In the genomic region with DNA sequence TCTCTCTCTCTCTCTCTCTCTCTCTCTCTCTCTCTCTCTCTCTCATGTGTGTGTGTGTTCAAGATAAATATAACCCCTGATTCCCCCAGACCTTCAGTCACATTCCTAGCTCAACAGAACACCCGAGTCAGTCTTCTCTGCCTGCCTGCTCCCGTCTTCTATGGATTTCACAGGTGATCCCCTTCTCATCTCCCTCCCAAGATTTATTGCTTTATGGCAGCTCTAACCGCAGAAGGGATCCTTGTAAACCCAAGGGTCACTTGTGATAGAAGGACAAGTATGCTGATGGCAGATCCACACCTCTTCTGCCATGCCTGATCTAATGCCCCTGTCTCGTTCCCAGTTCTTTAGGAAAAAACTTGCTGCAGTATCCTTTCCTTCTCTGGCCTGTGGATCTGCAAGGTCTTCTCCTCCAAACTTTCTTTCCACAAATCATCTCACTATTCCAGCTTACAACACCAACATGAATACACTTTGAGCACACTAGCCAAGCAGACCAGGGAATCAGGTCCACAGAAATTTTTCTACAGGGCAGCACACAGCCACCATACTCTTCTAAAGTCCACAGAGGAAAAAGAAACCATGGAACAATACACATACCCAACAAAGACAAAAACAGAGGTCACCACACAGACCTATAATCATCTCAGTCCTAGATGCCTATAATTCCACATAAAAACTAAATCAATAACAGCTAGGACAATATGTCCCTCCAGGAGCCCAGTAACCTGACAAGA, we compare ENCODE assay signal across 31 mouse cellular contexts. TPM values are rescaled to one million over a fixed set of nuclear protein-coding genes. Genes with fewer than 3 reads are reported as not detected.
DNase-seq lines count a peak whose midpoint lies in the region; ATAC-seq and TF ChIP-seq lines count a peak whose summit lies in the region.
"Had no signal": no experiment of that assay in that cellular context is flagged by ENCODE, and none has a peak within 500 bp of the region (broad histone marks: within the 10 kb centered on the region; RNA-seq: fewer than 3 reads in every experiment).

No protein-coding gene starts in this region.

- no peak overlapping the region for H3K4me2 ChIP-seq in intestine, embryonic 16.5 days (ENCODE audit: low read depth, low read length)
- no peak overlapping the region for H3K4me2 ChIP-seq in neural tube, embryonic 15.5 days
- H3K4me2 ChIP-seq in hindbrain, embryonic 13.5 days, result no peak overlapping the region
- H3K4me2 ChIP-seq: embryonic facial prominence, embryonic 13.5 days; embryonic facial prominence, embryonic 15.5 days; forebrain, embryonic 12.5 days had no signal

- peak; percentile 35 for DNase-seq in heart, adult 11 months
- DNase-seq in heart, postnatal 4 days, result no peak
- DNase-seq in large intestine, adult 2 months (ENCODE audit: low read depth, low spot score), result peak; percentile 69
- no peak for DNase-seq in embryonic facial prominence, embryonic 10.5 days (ENCODE audit: low spot score)
- DNase-seq: adrenal gland, adult 8-10 months; adrenal gland, postnatal 14 days; adrenal gland, postnatal 36 days; B cell, adult 2 months; cerebellum, adult 11-12 months; cerebellum, adult 2 months; cerebellum, adult 9-10 months; cerebellum, postnatal 10 days; cerebellum, postnatal 25 days had no signal

- no peaks in the 10 kb centered on the region for H3K9me3 ChIP-seq in intestine, embryonic 16.5 days (ENCODE audit: control insufficient read depth, low read length)
- no peaks in the 10 kb centered on the region for H3K9me3 ChIP-seq in neural tube, embryonic 15.5 days (replicated peaks)
- peaks cover 8% of the 10 kb centered on the region; the same call in 1 of the 2 replicates for H3K9me3 ChIP-seq in embryonic facial prominence, embryonic 10.5 days
- no peaks in the 10 kb centered on the region for H3K9me3 ChIP-seq in hindbrain, embryonic 13.5 days
- H3K9me3 ChIP-seq: embryonic facial prominence, embryonic 15.5 days; forebrain, embryonic 12.5 days; G1E had no signal

- TF ChIP-seq POLR2A in small intestine, adult 2 months (IDR thresholded peaks at IDR 0.05; ENCODE audit: low read depth, low read length), result no peak

- no peaks in the 10 kb centered on the region for H3K27me3 ChIP-seq in intestine, embryonic 16.5 days (replicated peaks; ENCODE audit: control insufficient read depth, insufficient read depth, low read length)
- no peaks in the 10 kb centered on the region for H3K27me3 ChIP-seq in small intestine, adult 2 months (ENCODE audit: control insufficient read depth, insufficient read depth, low read length)
- H3K27me3 ChIP-seq in neural tube, embryonic 15.5 days (replicated peaks), result no peaks in the 10 kb centered on the region
- H3K27me3 ChIP-seq in embryonic facial prominence, embryonic 10.5 days (replicated peaks; ENCODE audit: low read depth, poor library complexity, severe bottlenecking), result no peaks in the 10 kb centered on the region
- H3K27me3 ChIP-seq in hindbrain, embryonic 13.5 days, result no peaks in the 10 kb centered on the region
- H3K27me3 ChIP-seq: CH12.LX; embryonic facial prominence, embryonic 13.5 days; embryonic facial prominence, embryonic 15.5 days; forebrain, embryonic 12.5 days; Patski had no signal

- H3K4me3 ChIP-seq in intestine, embryonic 16.5 days (ENCODE audit: low read length), result no peak overlapping the region
- no peak overlapping the region for H3K4me3 ChIP-seq in small intestine, adult 2 months (ENCODE audit: low read depth, low read length)
- no peak overlapping the region for H3K4me3 ChIP-seq in neural tube, embryonic 15.5 days (replicated peaks)
- no peak overlapping the region for H3K4me3 ChIP-seq in embryonic facial prominence, embryonic 10.5 days
- no peak overlapping the region for H3K4me3 ChIP-seq in hindbrain, embryonic 13.5 days
- H3K4me3 ChIP-seq: embryonic facial prominence, embryonic 13.5 days; embryonic facial prominence, embryonic 15.5 days; erythroblast, embryonic 14.5 days; forebrain, embryonic 10.5 days; forebrain, embryonic 12.5 days had no signal

- peak overlapping the region; percentile 60; the same call in 1 of the 2 replicates for H3K27ac ChIP-seq in intestine, embryonic 16.5 days (ENCODE audit: low read length)
- peak overlapping the region; percentile 79 for H3K27ac ChIP-seq in small intestine, adult 2 months (ENCODE audit: insufficient read depth, low read depth, low read length)
- H3K27ac ChIP-seq in neural tube, embryonic 15.5 days (replicated peaks), result no peak overlapping the region
- H3K27ac ChIP-seq in embryonic facial prominence, embryonic 10.5 days (replicated peaks), result no peak overlapping the region
- no peak overlapping the region for H3K27ac ChIP-seq in hindbrain, embryonic 13.5 days
- H3K27ac ChIP-seq: embryonic facial prominence, embryonic 13.5 days; embryonic facial prominence, embryonic 15.5 days; forebrain, embryonic 10.5 days; forebrain, embryonic 12.5 days had no signal

- no peak overlapping the region for H3K9ac ChIP-seq in intestine, embryonic 16.5 days (ENCODE audit: low read depth, low read length)
- no peak overlapping the region for H3K9ac ChIP-seq in neural tube, embryonic 15.5 days (replicated peaks)
- H3K9ac ChIP-seq in hindbrain, embryonic 13.5 days, result no peak overlapping the region
- H3K9ac ChIP-seq: embryonic facial prominence, embryonic 13.5 days; embryonic facial prominence, embryonic 15.5 days; forebrain, embryonic 12.5 days had no signal

- 27% methylated on average over 4 of the region's 4 CpGs for WGBS in intestine, embryonic 16.5 days
- 15% methylated on average over 4 of the region's 4 CpGs for whole genome bisulfite sequencing in large intestine, adult 2 months
- 19% methylated on average over 4 of the region's 4 CpGs for WGBS in small intestine, adult 2 months
- WGBS in neural tube, embryonic 15.5 days, result 26% methylated on average over 4 of the region's 4 CpGs
- 83% methylated on average over 4 of the region's 4 CpGs for WGBS in embryonic facial prominence, embryonic 10.5 days
- WGBS in hindbrain, embryonic 13.5 days, result 82% methylated on average over 4 of the region's 4 CpGs

- TF ChIP-seq CTCF in small intestine, adult 2 months (IDR thresholded peaks at IDR 0.05; ENCODE audit: extremely low read depth, insufficient read length, insufficient replicate concordance, low read depth, low read length), result no peak

- peak; percentile 96 for ATAC-seq in intestine, embryonic 16.5 days
- ATAC-seq in neural tube, embryonic 15.5 days (ENCODE audit: low FRiP score), result no peak
- no peak for ATAC-seq in hindbrain, embryonic 13.5 days (ENCODE audit: low FRiP score)
- ATAC-seq: activated CD4-positive, CD25-positive, alpha-beta regulatory T cell, adult 4 months; CD4-positive, CD25-positive, alpha-beta regulatory T cell, adult 4 months; forebrain, embryonic 14.5 days; Patski had no signal

- H3K4me1 ChIP-seq in intestine, embryonic 16.5 days (ENCODE audit: control insufficient read depth, insufficient read depth, low read length), result no peaks in the 10 kb centered on the region
- H3K4me1 ChIP-seq in small intestine, adult 2 months (ENCODE audit: control insufficient read depth, insufficient read depth, insufficient read length, low read length), result peaks cover 6% of the 10 kb centered on the region; the same call in 1 of the 2 replicates
- no peaks in the 10 kb centered on the region for H3K4me1 ChIP-seq in neural tube, embryonic 15.5 days
- no peaks in the 10 kb centered on the region for H3K4me1 ChIP-seq in embryonic facial prominence, embryonic 10.5 days
- H3K4me1 ChIP-seq in hindbrain, embryonic 13.5 days (replicated peaks), result no peaks in the 10 kb centered on the region
- H3K4me1 ChIP-seq: embryonic facial prominence, embryonic 13.5 days; embryonic facial prominence, embryonic 15.5 days; forebrain, embryonic 10.5 days; forebrain, embryonic 12.5 days had no signal

- H3K36me3 ChIP-seq in intestine, embryonic 16.5 days (ENCODE audit: control insufficient read depth, insufficient read depth, low read length), result no peaks in the 10 kb centered on the region
- no peaks in the 10 kb centered on the region for H3K36me3 ChIP-seq in small intestine, adult 2 months (ENCODE audit: control insufficient read depth, insufficient read depth, low read length)
- H3K36me3 ChIP-seq in neural tube, embryonic 15.5 days, result no peaks in the 10 kb centered on the region
- no peaks in the 10 kb centered on the region for H3K36me3 ChIP-seq in embryonic facial prominence, embryonic 10.5 days (replicated peaks)
- no peaks in the 10 kb centered on the region for H3K36me3 ChIP-seq in hindbrain, embryonic 13.5 days
- H3K36me3 ChIP-seq: embryonic facial prominence, embryonic 13.5 days; embryonic facial prominence, embryonic 15.5 days; forebrain, embryonic 10.5 days; forebrain, embryonic 12.5 days; G1E had no signal

RNA-seq across cellular contexts. Expression of a gene that starts 36.1 kb away (rescaled TPM):
- not detected for total RNA-seq in heart, postnatal 4 days (2021)
- not detected in 2 replicates for polyA plus RNA-seq in intestine, embryonic 16.5 days (2015; fragmentation: Nextera tagmentation; extraction: Ambion mirVana)
- not detected in 2 replicates for polyA plus RNA-seq in large intestine, adult 2 months (2012; rRNA removed)
- not detected in 2 replicates for polyA plus RNA-seq in small intestine, adult 2 months (2012; rRNA removed)
- not detected in 2 replicates for polyA plus RNA-seq in neural tube, embryonic 15.5 days (2015; fragmentation: Nextera tagmentation; extraction: Ambion mirVana)
- polyA plus RNA-seq in embryonic facial prominence, embryonic 10.5 days (2016; fragmentation: Nextera tagmentation; extraction: Ambion mirVana), result not detected in 2 replicates
- not detected in 2 replicates for polyA plus RNA-seq in hindbrain, embryonic 13.5 days (2015; fragmentation: Nextera tagmentation; extraction: Ambion mirVana)
- total RNA-seq: adrenal gland, adult 18-20 months; adrenal gland, adult 8-10 months; adrenal gland, postnatal 14 days; adrenal gland, postnatal 36 days; CH12.LX; G1E had no signal
- polyA plus RNA-seq: activated CD4-positive, CD25-positive, alpha-beta regulatory T cell, adult 4 months; CD4-positive, CD25-positive, alpha-beta regulatory T cell, adult 4 months; cerebellum, adult 2 months; cortical plate, adult 2 months; embryonic facial prominence, embryonic 11.5 days; embryonic facial prominence, embryonic 13.5 days; embryonic facial prominence, embryonic 15.5 days; erythroblast, embryonic 14.5 days; forebrain, embryonic 10.5 days; forebrain, embryonic 12.5 days; forebrain, embryonic 14.5 days; G1E; Patski had no signal

Comparison
In these comparisons a context has a peak if more than half of its experiments do, and no peak if none do; other contexts are left out.
1. DNase-seq: peak in heart, adult 11 months (single experiment) and large intestine, adult 2 months (single experiment); none in heart, postnatal 4 days (single experiment) and embryonic facial prominence, embryonic 10.5 days (single experiment).
2. H3K27ac ChIP-seq: peak in intestine, embryonic 16.5 days (single experiment) and small intestine, adult 2 months (single experiment); none in neural tube, embryonic 15.5 days (single experiment), embryonic facial prominence, embryonic 10.5 days (single experiment) and hindbrain, embryonic 13.5 days (single experiment).